ENCODE assay signal across 8 mouse cellular contexts in genomic region chr1:156263352-156263751, GRCm38 (mm10). TPM values are rescaled to one million over a fixed set of nuclear protein-coding genes. Genes with fewer than 3 reads are reported as not detected.
DNase-seq lines count a peak whose midpoint lies in the region.

No protein-coding gene starts in this region.

- peak; percentile 28 for DNase-seq in heart, adult 8-10 months (ENCODE audit: low spot score)
- no peak for DNase-seq in heart, adult 11 months
- peak; percentile 61 for DNase-seq in R1 (ENCODE audit: low read depth, low spot score)
- DNase-seq in cerebellum, adult 9-11 months: peak; percentile 34
- DNase-seq in heart, postnatal 10 days: peak; percentile 53 to 78
- peak; percentile 27 to 29 for DNase-seq in layer of hippocampus, postnatal 36 days
- peak; percentile 73 for DNase-seq in mesoderm, embryonic 11.5 days (ENCODE audit: low read depth, low spot score)
- peak; percentile 30 to 51 for DNase-seq in thymus, adult 18-20 months

- intact Hi-C loops in heart, postnatal 10 days (cut with DNase I): loop anchor here (1.0 to 2.0 kb wide), 2 partner anchors 277 to 370 kb away; no protein-coding TSS in a partner anchor

RNA-seq across cellular contexts. Expression of gene Tdrd5, which starts 40.1 kb away (rescaled TPM):
- not detected for total RNA-seq in heart, adult 8-10 months (2022)
- total RNA-seq in heart, postnatal 10 days (2021): under 1 TPM; 0.22 to 0.50 TPM
- 1 to 10 TPM; 6.7 to 8.3 TPM for total RNA-seq in layer of hippocampus, postnatal 36 days (2021)

RNA-seq across cellular contexts. Expression of gene Nphs2, which starts 47.2 kb away (rescaled TPM):
- total RNA-seq in heart, adult 8-10 months (2022): not detected
- under 1 TPM in 1 of 2 experiments, not detected in 1; 0.19 TPM for total RNA-seq in heart, postnatal 10 days (2021)
- under 1 TPM in 1 of 2 experiments, not detected in 1; 0.20 TPM for total RNA-seq in layer of hippocampus, postnatal 36 days (2021)

RNA-seq across cellular contexts. Expression of gene Fam163a, which starts 58.5 kb away (rescaled TPM):
- total RNA-seq in heart, adult 8-10 months (2022): under 1 TPM; 0.05 to 0.19 (median 0.09) TPM
- under 1 TPM; 0.17 TPM for total RNA-seq in heart, postnatal 10 days (2021)
- total RNA-seq in layer of hippocampus, postnatal 36 days (2021): 10 to 100 TPM; 15.5 to 17.3 TPM

Comparison
In these comparisons a context has a peak if more than half of its experiments do, and no peak if none do; other contexts are left out.
1. RNA of gene Tdrd5, which starts 40.1 kb away (total RNA-seq): 6.7 to 8.3 TPM in layer of hippocampus, postnatal 36 days; 0.22 to 0.50 TPM in heart, postnatal 10 days and not detected in heart, adult 8-10 months; every median in the first group is over 4 times any median in the second.
2. RNA of gene Fam163a, which starts 58.5 kb away (total RNA-seq): 15.5 to 17.3 TPM in layer of hippocampus, postnatal 36 days; 0.17 TPM in heart, postnatal 10 days and 0.05 to 0.19 TPM in heart, adult 8-10 months; every median in the first group is over 10 times any median in the second.